Comparison of ENCODE assay signal across 9 mouse cellular contexts in genomic region chr1:34438381-34439051, GRCm38 (mm10). TPM values are rescaled to one million over a fixed set of nuclear protein-coding genes. Genes with fewer than 3 reads are reported as not detected.
DNase-seq lines count a peak whose midpoint lies in the region; ATAC-seq and TF ChIP-seq lines count a peak whose summit lies in the region.
"Had no signal": no experiment of that assay in that cellular context is flagged by ENCODE, and none has a peak within 500 bp of the region (broad histone marks: within the 10 kb centered on the region; RNA-seq: fewer than 3 reads in every experiment).

No protein-coding gene starts in this region.

- ATAC-seq in forebrain, embryonic 13.5 days, result no peak
- ATAC-seq in liver, embryonic 14.5 days (ENCODE audit: insufficient read depth), result no peak

- no peak for DNase-seq in heart, adult 2 months
- no peak for DNase-seq in heart, postnatal 14 days
- no peak for DNase-seq in liver, embryonic 14.5 days (ENCODE audit: low read depth in 3 of 3, low spot score in 3 of 3)
- no peak for DNase-seq in adrenal gland, postnatal 10 days
- no peak for DNase-seq in left cerebral cortex, postnatal 25 days (ENCODE audit: low spot score in 2 of 2)
- DNase-seq in left cerebral cortex, postnatal 36 days (ENCODE audit: low spot score in 2 of 2), result no peak

- intact Hi-C loops in heart, adult 2 months (cut with DNase I), result loop anchor here (10.0 kb wide), 1 partner anchor 434 kb away; no protein-coding TSS in a partner anchor
- intact Hi-C loops in heart, postnatal 14 days (cut with DNase I), result no loop called here
- intact Hi-C loops in left cerebral cortex, postnatal 25 days (cut with DNase I), result no loop called here
- intact Hi-C loops in left cerebral cortex, postnatal 36 days (cut with DNase I), result loop anchor here (10.0 kb wide), 2 partner anchors 144 to 224 kb away; no protein-coding TSS in a partner anchor

- H3K4me3 ChIP-seq in heart, adult 2 months, result peak overlapping the region; percentile 69
- peak overlapping the region; percentile 66 for H3K4me3 ChIP-seq in C2C12 (ENCODE audit: insufficient read depth, poor library complexity, severe bottlenecking)
- H3K4me3 ChIP-seq in forebrain, embryonic 13.5 days, result peak overlapping the region; percentile 63
- H3K4me3 ChIP-seq in liver, embryonic 14.5 days (ENCODE audit: insufficient read depth in 1 of 2, low read depth in 2 of 2, low read length in 2 of 2), result peak overlapping the region; percentile 70 to 93

- H3K9me3 ChIP-seq in forebrain, embryonic 13.5 days (replicated peaks), result no peaks in the 10 kb centered on the region
- H3K9me3 ChIP-seq in liver, embryonic 14.5 days (ENCODE audit: control insufficient read depth, low read length), result no peaks in the 10 kb centered on the region

- no peak for TF ChIP-seq POLR2A in heart, adult 2 months (IDR thresholded peaks at IDR 0.05; ENCODE audit: insufficient read depth, low read depth, low read length)

- H3K9ac ChIP-seq in heart, adult 2 months (ENCODE audit: low read depth, low read length), result no peak overlapping the region
- peak overlapping the region; percentile 65 for H3K9ac ChIP-seq in forebrain, embryonic 13.5 days
- H3K9ac ChIP-seq in liver, embryonic 14.5 days (replicated peaks), result peak overlapping the region; percentile 53

- 34% methylated on average over 18 of the region's 20 CpGs for WGBS in heart, adult 2 months
- 41% methylated on average over 17 of the region's 20 CpGs for WGBS in forebrain, embryonic 13.5 days
- WGBS in liver, embryonic 14.5 days (ENCODE audit: insufficient replicate concordance), result 31% methylated on average over 15 of the region's 20 CpGs

- peak overlapping the region; percentile 72 for H3K4me2 ChIP-seq in forebrain, embryonic 13.5 days
- peak overlapping the region; percentile 79 for H3K4me2 ChIP-seq in liver, embryonic 14.5 days (ENCODE audit: low read depth)

- H3K79me2 ChIP-seq in heart, adult 2 months (replicated peaks; ENCODE audit: control insufficient read depth, insufficient read depth, low read length), result no peaks in the 10 kb centered on the region
- peaks cover 34% of the 10 kb centered on the region for H3K79me2 ChIP-seq in C2C12 (ENCODE audit: control insufficient read depth, insufficient read depth)

- H3K27ac ChIP-seq in heart, adult 2 months, result no peak overlapping the region
- H3K27ac ChIP-seq in forebrain, embryonic 13.5 days, result no peak overlapping the region
- no peak overlapping the region for H3K27ac ChIP-seq in liver, embryonic 14.5 days

- no peaks in the 10 kb centered on the region for H3K36me3 ChIP-seq in heart, adult 2 months (ENCODE audit: control insufficient read depth, insufficient read depth, low read length)
- peaks cover 32% of the 10 kb centered on the region for H3K36me3 ChIP-seq in C2C12 (ENCODE audit: control insufficient read depth, insufficient read depth)
- peaks cover 25% of the 10 kb centered on the region for H3K36me3 ChIP-seq in forebrain, embryonic 13.5 days (ENCODE audit: poor library complexity, severe bottlenecking)
- peaks cover 9% of the 10 kb centered on the region for H3K36me3 ChIP-seq in liver, embryonic 14.5 days (replicated peaks; ENCODE audit: control insufficient read depth, insufficient read depth, low read depth)

- peaks cover 4% of the 10 kb centered on the region for H3K4me1 ChIP-seq in heart, adult 2 months (ENCODE audit: control insufficient read depth, insufficient read depth, low read length)
- H3K4me1 ChIP-seq in forebrain, embryonic 13.5 days, result peaks cover 32% of the 10 kb centered on the region
- peaks cover 9 to 10% of the 10 kb centered on the region in 2 experiments for H3K4me1 ChIP-seq in liver, embryonic 14.5 days (replicated peaks; ENCODE audit: control insufficient read depth in 2 of 2, insufficient read depth in 2 of 2, low read length in 1 of 2)

- peak overlapping the region; percentile 90 for H3ac ChIP-seq in C2C12 (ENCODE audit: control insufficient read depth, insufficient read length, low read depth)

- no peak for TF ChIP-seq CTCF in heart, adult 2 months (IDR thresholded peaks at IDR 0.05)
- TF ChIP-seq CTCF in C2C12 (IDR thresholded peaks at IDR 0.05; ENCODE audit: control insufficient read depth, insufficient read depth, insufficient read length), result no peak
- TF ChIP-seq CTCF in liver, embryonic 14.5 days (IDR thresholded peaks at IDR 0.05; ENCODE audit: low read depth), result no peak

- no peaks in the 10 kb centered on the region for H3K27me3 ChIP-seq in heart, adult 2 months (ENCODE audit: control insufficient read depth, insufficient read depth, low read length)
- H3K27me3 ChIP-seq in C2C12 (ENCODE audit: control insufficient read depth, insufficient read depth, insufficient read length), result no peaks in the 10 kb centered on the region
- no peaks in the 10 kb centered on the region for H3K27me3 ChIP-seq in forebrain, embryonic 13.5 days
- H3K27me3 ChIP-seq in liver, embryonic 14.5 days (ENCODE audit: control insufficient read depth, insufficient read depth, low read length), result no peaks in the 10 kb centered on the region

- TF ChIP-seq EP300 in heart, adult 2 months (IDR thresholded peaks at IDR 0.05; ENCODE audit: insufficient read depth, low read depth, low read length), result no peak
- no peak for TF ChIP-seq EP300 in liver, embryonic 14.5 days (IDR thresholded peaks at IDR 0.05; ENCODE audit: low read depth)

- H3K79me3 ChIP-seq in C2C12 (ENCODE audit: low read depth), result peaks cover 21% of the 10 kb centered on the region

TF ChIP-seq in C2C12, 6 proteins besides CTCF, POLR2A, EP300 and RAD21:
- TF ChIP-seq CEBPB (IDR thresholded peaks at IDR 0.05; ENCODE audit: low read depth) (no peak), MYOG (IDR thresholded peaks at IDR 0.05; ENCODE audit: control insufficient read depth, extremely low read depth, insufficient read length) (no peak), MYOD1 (IDR thresholded peaks at IDR 0.05; ENCODE audit: control insufficient read depth, insufficient read length, low read depth) (no peak), FOSL1 (IDR thresholded peaks at IDR 0.05; ENCODE audit: insufficient read depth, low read length, poor library complexity, severe bottlenecking) (no peak), USF1 (IDR thresholded peaks at IDR 0.05; ENCODE audit: low read depth) (no peak), MAX (IDR thresholded peaks at IDR 0.05) (no peak)

RNA-seq across cellular contexts. Expression of gene Ccdc115, which starts 1.0 kb away (rescaled TPM):
- 10 to 100 TPM; 15.1 to 15.2 TPM for total RNA-seq in heart, adult 2 months (2021)
- 15.5 and 17.8 TPM in 2 replicates for polyA plus RNA-seq in heart, adult 2 months (2012; rRNA removed)
- total RNA-seq in heart, postnatal 14 days (2021), result 10 to 100 TPM; 14.1 to 15.0 TPM
- polyA plus RNA-seq in C2C12 (2012; fragmentation: generic; extraction: Trizol), result 18.8 TPM
- 68.2 and 75.1 TPM in 2 replicates for polyA plus RNA-seq in forebrain, embryonic 13.5 days (2015; fragmentation: Nextera tagmentation; extraction: Ambion mirVana)
- polyA plus RNA-seq in liver, embryonic 14.5 days (2012; rRNA removed), result 13.2 and 21.3 TPM in 2 replicates
- polyA plus RNA-seq in liver, embryonic 14.5 days (2014; fragmentation: Nextera tagmentation; extraction: Ambion mirVana), result 21.6 and 23.1 TPM in 2 replicates
- total RNA-seq in adrenal gland, postnatal 10 days (2021), result 10 to 100 TPM; 20.7 to 22.0 TPM
- 10 to 100 TPM; 14.3 to 16.5 TPM for total RNA-seq in left cerebral cortex, postnatal 25 days (2021)
- total RNA-seq in left cerebral cortex, postnatal 36 days (2021), result 10 to 100 TPM; 15.2 to 16.5 TPM

RNA-seq across cellular contexts. Expression of gene Imp4, which starts 1.1 kb away (rescaled TPM):
- total RNA-seq in heart, adult 2 months (2021), result 10 to 100 TPM; 26.5 to 28.6 TPM
- polyA plus RNA-seq in heart, adult 2 months (2012; rRNA removed), result 21.1 and 24.2 TPM in 2 replicates
- total RNA-seq in heart, postnatal 14 days (2021), result 10 to 100 TPM; 28.5 to 30.0 TPM
- polyA plus RNA-seq in C2C12 (2012; fragmentation: generic; extraction: Trizol), result 70.5 TPM
- 66.7 and 67.0 TPM in 2 replicates for polyA plus RNA-seq in forebrain, embryonic 13.5 days (2015; fragmentation: Nextera tagmentation; extraction: Ambion mirVana)
- polyA plus RNA-seq in liver, embryonic 14.5 days (2012; rRNA removed), result 8.9 and 21.2 TPM in 2 replicates
- polyA plus RNA-seq in liver, embryonic 14.5 days (2014; fragmentation: Nextera tagmentation; extraction: Ambion mirVana), result 56.8 and 59.6 TPM in 2 replicates
- 10 to 100 TPM; 50.7 to 60.9 TPM for total RNA-seq in adrenal gland, postnatal 10 days (2021)
- total RNA-seq in left cerebral cortex, postnatal 25 days (2021), result 10 to 100 TPM; 29.1 to 35.1 TPM
- total RNA-seq in left cerebral cortex, postnatal 36 days (2021), result 10 to 100 TPM; 29.7 to 35.1 TPM

RNA-seq across cellular contexts. Expression of gene Ptpn18, which starts 21.0 kb away (rescaled TPM):
- total RNA-seq in heart, adult 2 months (2021), result 1 to 10 TPM; 4.2 TPM
- polyA plus RNA-seq in heart, adult 2 months (2012; rRNA removed), result 6.5 and 16.3 TPM in 2 replicates
- 1 to 10 TPM; 7.2 to 7.5 TPM for total RNA-seq in heart, postnatal 14 days (2021)
- not detected for polyA plus RNA-seq in C2C12 (2012; fragmentation: generic; extraction: Trizol)
- 3.6 and 5.8 TPM in 2 replicates for polyA plus RNA-seq in forebrain, embryonic 13.5 days (2015; fragmentation: Nextera tagmentation; extraction: Ambion mirVana)
- polyA plus RNA-seq in liver, embryonic 14.5 days (2012; rRNA removed), result 12.6 and 26.4 TPM in 2 replicates
- polyA plus RNA-seq in liver, embryonic 14.5 days (2014; fragmentation: Nextera tagmentation; extraction: Ambion mirVana), result 18.3 and 23.8 TPM in 2 replicates
- total RNA-seq in adrenal gland, postnatal 10 days (2021), result 10 to 100 TPM; 10.6 to 11.3 TPM
- total RNA-seq in left cerebral cortex, postnatal 25 days (2021), result 1 to 10 TPM; 1.5 to 6.4 TPM
- 1 to 10 TPM; 3.5 to 6.1 TPM for total RNA-seq in left cerebral cortex, postnatal 36 days (2021)

RNA-seq across cellular contexts. Expression of gene Prss39, which starts 59.7 kb away (rescaled TPM):
- not detected for total RNA-seq in heart, adult 2 months (2021)
- polyA plus RNA-seq in heart, adult 2 months (2012; rRNA removed), result 0.21 and 0.38 TPM in 2 replicates
- not detected for total RNA-seq in heart, postnatal 14 days (2021)
- not detected for polyA plus RNA-seq in C2C12 (2012; fragmentation: generic; extraction: Trizol)
- polyA plus RNA-seq in forebrain, embryonic 13.5 days (2015; fragmentation: Nextera tagmentation; extraction: Ambion mirVana), result not detected in 2 replicates
- not detected in 2 replicates for polyA plus RNA-seq in liver, embryonic 14.5 days (2012; rRNA removed)
- polyA plus RNA-seq in liver, embryonic 14.5 days (2014; fragmentation: Nextera tagmentation; extraction: Ambion mirVana), result not detected in 2 replicates
- total RNA-seq in adrenal gland, postnatal 10 days (2021), result not detected
- not detected for total RNA-seq in left cerebral cortex, postnatal 25 days (2021)
- not detected for total RNA-seq in left cerebral cortex, postnatal 36 days (2021)
- total RNA-seq: layer of hippocampus, postnatal 36 days had no signal

Comparison
In these comparisons a context has a peak if more than half of its experiments do, and no peak if none do; other contexts are left out.
1. intact Hi-C loops: an anchor here in heart, adult 2 months (10.0 kb wide) and left cerebral cortex, postnatal 36 days (10.0 kb wide); none called in heart, postnatal 14 days and left cerebral cortex, postnatal 25 days.